Mouse (Mus musculus) MN1 (cell line): ENCODE measurements around the gene Tnfrsf26.
"Not testable (repeated sequence)": the region's sequence is repeated elsewhere in the genome, so short reads cannot be mapped to it uniquely, and the experiment has no call there.

Experiments used
- DNase-seq: peaks from one replicate; pipeline ENCODE4 v3.0.0-alpha.2; 2016; ENCODE audit warnings: low spot score

Tnfrsf26 gene

GRCm38 (mm10) chr7:143628540-143628939 is at the start of gene Tnfrsf26:
TSS of gene Tnfrsf26 (minus strand) at chr7:143628722.
- no peak for DNase-seq

GRCm38 (mm10) chr7:143666427-143667311 is 38.1 kb upstream of the Tnfrsf26 start:
- peak; percentile 36 for DNase-seq

GRCm38 (mm10) chr7:143663470-143663869 is 34.9 kb upstream of the Tnfrsf26 start:
- no peak for DNase-seq

- DNase-seq, result no peak
These were observed 32.3 kb upstream of the Tnfrsf26 start for GRCm38 (mm10) chr7:143660797-143661196.

- not testable (repeated sequence) for DNase-seq
These were observed 21.3 kb upstream of the Tnfrsf26 start for GRCm38 (mm10) chr7:143649769-143650346.

- peak; percentile 60 for DNase-seq
These were observed 20.7 kb upstream of the Tnfrsf26 start, which contains the start of gene Tnfrsf22 for GRCm38 (mm10) chr7:143649034-143649768. TSS of gene Tnfrsf22 (minus strand) at chr7:143649661.

GRCm38 (mm10) chr7:143643949-143644348 is 15.4 kb upstream of the Tnfrsf26 start:
- DNase-seq, result not testable (repeated sequence)

- DNase-seq, result peak; percentile 9
These were observed 8.2 kb upstream of the Tnfrsf26 start for GRCm38 (mm10) chr7:143636674-143637073.

- no peak for DNase-seq
These were observed 3.0 kb upstream of the Tnfrsf26 start for GRCm38 (mm10) chr7:143631503-143631902.

- DNase-seq, result no peak
These were observed 979 bp upstream of the Tnfrsf26 start for GRCm38 (mm10) chr7:143629501-143629900.

GRCm38 (mm10) chr7:143627555-143628286 is 801 bp downstream of the Tnfrsf26 start:
- no peak for DNase-seq

GRCm38 (mm10) chr7:143626178-143626577 is 2.3 kb downstream of the Tnfrsf26 start:
- DNase-seq, result no peak

GRCm38 (mm10) chr7:143625151-143625550 is 3.4 kb downstream of the Tnfrsf26 start:
- no peak for DNase-seq

GRCm38 (mm10) chr7:143624561-143624960 is 4.0 kb downstream of the Tnfrsf26 start:
- no peak for DNase-seq

GRCm38 (mm10) chr7:143620951-143621350 is 7.6 kb downstream of the Tnfrsf26 start:
- DNase-seq, result no peak

- DNase-seq, result no peak
These were observed 14.0 kb downstream of the Tnfrsf26 start for GRCm38 (mm10) chr7:143614404-143615135.

GRCm38 (mm10) chr7:143612215-143612614 is 16.3 kb downstream of the Tnfrsf26 start:
- DNase-seq, result no peak

GRCm38 (mm10) chr7:143605321-143605720 is 23.2 kb downstream of the Tnfrsf26 start:
- DNase-seq, result no peak

GRCm38 (mm10) chr7:143604889-143605288 is 23.6 kb downstream of the Tnfrsf26 start:
- no peak for DNase-seq

GRCm38 (mm10) chr7:143601705-143602104 is 26.8 kb downstream of the Tnfrsf26 start:
- no peak for DNase-seq

- DNase-seq, result no peak
These were observed 28.2 kb downstream of the Tnfrsf26 start for GRCm38 (mm10) chr7:143600231-143600740.
